Mouse (Mus musculus): Measurements from ENCODE around the gene Fgg.

- no peak for TF ChIP-seq CTCF (IDR thresholded peaks at IDR 0.05; ENCODE audit: insufficient read depth, low read depth, low read length)
- no peak for TF ChIP-seq POLR2A (IDR thresholded peaks at IDR 0.05; ENCODE audit: insufficient read depth, low read depth, low read length)
Measured at GRCm38 (mm10) chr3:83038865-83039264, 31.3 kb downstream of the Fgg start.

All from olfactory bulb, adult 2 months (tissue).